9 mouse cellular contexts compared by ENCODE assay signal in the genomic region with DNA sequence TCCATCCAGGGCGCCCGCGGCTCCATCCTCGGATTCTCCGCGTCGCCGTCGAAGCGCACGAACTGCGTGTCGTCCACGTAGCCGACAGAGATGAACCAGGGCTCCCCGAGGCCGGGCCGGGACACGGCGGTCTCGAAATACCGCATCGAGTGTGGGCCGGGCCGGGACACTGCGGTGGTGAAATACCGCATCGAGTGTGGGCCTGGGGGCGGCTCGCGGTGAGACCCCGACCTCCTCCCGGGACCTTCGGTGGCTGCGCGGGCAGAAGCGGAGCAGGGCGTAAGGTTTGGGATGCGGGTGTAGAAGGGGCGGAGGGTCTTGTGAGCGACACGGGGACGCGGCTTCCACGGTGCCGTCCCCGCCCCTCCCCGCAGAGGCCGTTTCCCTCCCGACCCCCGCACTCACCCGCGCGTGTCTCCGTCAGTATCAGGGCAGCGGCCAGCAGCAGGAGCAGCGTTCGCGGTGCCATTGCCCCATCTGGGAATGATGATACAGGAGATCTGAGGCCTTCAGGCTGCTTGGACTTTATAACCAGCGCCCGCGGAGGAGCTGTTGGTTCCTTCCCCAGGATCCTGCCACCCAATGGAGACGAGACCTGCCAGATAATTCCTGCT. TPM values are rescaled to one million over a fixed set of nuclear protein-coding genes. Genes with fewer than 3 reads are reported as not detected.
DNase-seq lines count a peak whose midpoint lies in the region; ATAC-seq lines count a peak whose summit lies in the region.
"Had no signal": no experiment of that assay in that cellular context is flagged by ENCODE, and none has a peak within 500 bp of the region (broad histone marks: within the 10 kb centered on the region; RNA-seq: fewer than 3 reads in every experiment).

A gene (minus strand): TSS at position 499 of the 614 bp plus-strand sequence.

- no peak within 1 kb of the TSS for H3K27ac ChIP-seq in heart, embryonic 14.5 days (replicated peaks in 1 of 2; ENCODE audit: control insufficient read depth in 1 of 2, insufficient read depth in 1 of 2, low read depth in 2 of 2, low read length in 2 of 2)
- no peak within 1 kb of the TSS for H3K27ac ChIP-seq in embryonic facial prominence, embryonic 11.5 days (replicated peaks; ENCODE audit: low read depth, low read length)
- no peak within 1 kb of the TSS for H3K27ac ChIP-seq in kidney, embryonic 16.5 days (ENCODE audit: low read length)
- H3K27ac ChIP-seq in midbrain, embryonic 16.5 days (ENCODE audit: low read length), result no peak within 1 kb of the TSS

- no peaks in the 10 kb centered on the region for H3K36me3 ChIP-seq in heart, embryonic 14.5 days (ENCODE audit: control insufficient read depth, insufficient read depth, low read length)
- H3K36me3 ChIP-seq in embryonic facial prominence, embryonic 11.5 days (replicated peaks; ENCODE audit: control insufficient read depth, insufficient read depth, low read depth, low read length), result no peaks in the 10 kb centered on the region
- H3K36me3 ChIP-seq in kidney, embryonic 16.5 days (ENCODE audit: insufficient read depth, low read length), result no peaks in the 10 kb centered on the region
- no peaks in the 10 kb centered on the region for H3K36me3 ChIP-seq in midbrain, embryonic 16.5 days (ENCODE audit: control insufficient read depth, insufficient read depth, low read length)

- H3K4me3 ChIP-seq in heart, embryonic 14.5 days (ENCODE audit: control insufficient read depth in 1 of 2, insufficient read depth in 1 of 2, low read depth in 1 of 2, low read length in 2 of 2), result peak within 1 kb of the TSS; percentile 25 to 44
- H3K4me3 ChIP-seq in embryonic facial prominence, embryonic 11.5 days (ENCODE audit: low read depth, low read length), result peak within 1 kb of the TSS; percentile 15; the same call in 1 of the 2 replicates
- peak within 1 kb of the TSS; percentile 44 for H3K4me3 ChIP-seq in kidney, embryonic 16.5 days (ENCODE audit: low read length)
- H3K4me3 ChIP-seq in midbrain, embryonic 16.5 days (ENCODE audit: low read depth, low read length), result peak within 1 kb of the TSS; percentile 12
- H3K4me3 ChIP-seq: erythroblast, embryonic 14.5 days had no signal

- ATAC-seq in heart, embryonic 14.5 days (ENCODE audit: insufficient number of reproducible peaks, insufficient read depth, low FRiP score, low read depth), result no peak
- no peak for ATAC-seq in embryonic facial prominence, embryonic 11.5 days (replicated peaks; ENCODE audit: insufficient number of reproducible peaks, low FRiP score, low TSS enrichment, low read depth)
- no peak for ATAC-seq in kidney, embryonic 16.5 days (ENCODE audit: low FRiP score, low TSS enrichment)
- no peak for ATAC-seq in midbrain, embryonic 16.5 days
- ATAC-seq in megakaryocyte-erythroid progenitor cell, adult 5-6 weeks (replicated peaks; ENCODE audit: low FRiP score, low TSS enrichment, poor library complexity, severe bottlenecking), result no peak

- WGBS in heart, embryonic 14.5 days, result 2% methylated on average over 63 of the region's 63 CpGs
- WGBS in embryonic facial prominence, embryonic 11.5 days, result 1% methylated on average over 62 of the region's 63 CpGs
- WGBS in kidney, embryonic 16.5 days, result 2% methylated on average over 63 of the region's 63 CpGs
- 2% methylated on average over 50 of the region's 63 CpGs for WGBS in midbrain, embryonic 16.5 days

- peaks cover 62% of the 10 kb centered on the region for H3K27me3 ChIP-seq in heart, embryonic 14.5 days (ENCODE audit: control insufficient read depth, insufficient read depth, low read length)
- peaks cover 48% of the 10 kb centered on the region for H3K27me3 ChIP-seq in embryonic facial prominence, embryonic 11.5 days (ENCODE audit: control insufficient read depth, insufficient read depth, low read length)
- H3K27me3 ChIP-seq in kidney, embryonic 16.5 days (ENCODE audit: insufficient read depth, low read length), result peaks cover 63% of the 10 kb centered on the region
- peaks cover 61% of the 10 kb centered on the region for H3K27me3 ChIP-seq in midbrain, embryonic 16.5 days (ENCODE audit: control insufficient read depth, insufficient read depth, low read depth, low read length)

- no peaks in the 10 kb centered on the region; a peak in 1 of 4 replicates for H3K4me1 ChIP-seq in heart, embryonic 14.5 days (ENCODE audit: control insufficient read depth in 2 of 2, insufficient read depth in 2 of 2, low read length in 2 of 2)
- H3K4me1 ChIP-seq in embryonic facial prominence, embryonic 11.5 days (ENCODE audit: control insufficient read depth, insufficient read depth, low read length), result no peaks in the 10 kb centered on the region
- peaks cover 6% of the 10 kb centered on the region; the same call in 1 of the 2 replicates for H3K4me1 ChIP-seq in kidney, embryonic 16.5 days (ENCODE audit: insufficient read depth, low read length)
- no peaks in the 10 kb centered on the region for H3K4me1 ChIP-seq in midbrain, embryonic 16.5 days (ENCODE audit: control insufficient read depth, insufficient read depth, low read length)

- DNase-seq in heart, postnatal 10 days, result no peak
- DNase-seq in embryonic facial prominence, embryonic 11.5 days (ENCODE audit: low spot score), result no peak
- no peak for DNase-seq in urinary bladder, postnatal 36 days (ENCODE audit: low spot score in 2 of 2)
- no peak for DNase-seq in ovary, postnatal 36 days (ENCODE audit: low spot score)

- peak within 1 kb of the TSS; percentile 67 for H3K4me2 ChIP-seq in heart, embryonic 14.5 days (ENCODE audit: low read length)
- H3K4me2 ChIP-seq in embryonic facial prominence, embryonic 11.5 days (ENCODE audit: low read depth, low read length), result peak within 1 kb of the TSS; percentile 27; the same call in 1 of the 2 replicates
- peak within 1 kb of the TSS; percentile 55 for H3K4me2 ChIP-seq in kidney, embryonic 16.5 days (replicated peaks; ENCODE audit: low read depth, low read length)
- peak within 1 kb of the TSS; percentile 25 for H3K4me2 ChIP-seq in midbrain, embryonic 16.5 days (ENCODE audit: low read length)

- no peak within 1 kb of the TSS for H3K9ac ChIP-seq in heart, embryonic 14.5 days (ENCODE audit: low read length)
- H3K9ac ChIP-seq in embryonic facial prominence, embryonic 11.5 days (replicated peaks; ENCODE audit: low read length), result no peak within 1 kb of the TSS
- H3K9ac ChIP-seq in kidney, embryonic 16.5 days (replicated peaks; ENCODE audit: low read length), result no peak within 1 kb of the TSS
- no peak within 1 kb of the TSS for H3K9ac ChIP-seq in midbrain, embryonic 16.5 days (ENCODE audit: low read depth, low read length)

- intact Hi-C loops in heart, postnatal 10 days (cut with DNase I), result no loop called here

- no peaks in the 10 kb centered on the region for H3K9me3 ChIP-seq in heart, embryonic 14.5 days (ENCODE audit: control insufficient read depth, low read length)
- H3K9me3 ChIP-seq in embryonic facial prominence, embryonic 11.5 days (replicated peaks; ENCODE audit: control insufficient read depth, low read length), result no peaks in the 10 kb centered on the region
- no peaks in the 10 kb centered on the region for H3K9me3 ChIP-seq in kidney, embryonic 16.5 days (ENCODE audit: low read length)
- H3K9me3 ChIP-seq in midbrain, embryonic 16.5 days (replicated peaks; ENCODE audit: control insufficient read depth, low read length, poor library complexity, severe bottlenecking), result 0 out of 2 replicates have a peak, but pooled peaks cover 3% of the 10 kb centered on the region

RNA-seq across cellular contexts. Expression of the gene that starts here (rescaled TPM):
- polyA plus RNA-seq in heart, embryonic 14.5 days (2014; fragmentation: Nextera tagmentation; extraction: Ambion mirVana), result not detected in 2 replicates
- total RNA-seq in heart, postnatal 10 days (2021), result under 1 TPM in 1 of 2 experiments, not detected in 1; 0.24 TPM
- not detected in 2 replicates for polyA plus RNA-seq in embryonic facial prominence, embryonic 11.5 days (2014; fragmentation: Nextera tagmentation; extraction: Ambion mirVana)
- 0.56 TPM in 1 of 2 replicates, not detected in the other for polyA plus RNA-seq in kidney, embryonic 16.5 days (2015; fragmentation: Nextera tagmentation; extraction: Ambion mirVana)
- not detected in 2 replicates for polyA plus RNA-seq in midbrain, embryonic 16.5 days (2015; fragmentation: Nextera tagmentation; extraction: Ambion mirVana)
- total RNA-seq in megakaryocyte-erythroid progenitor cell, adult 5-6 weeks (2014; fragmentation: Nextera tagmentation), result not detected in 2 replicates
- total RNA-seq in megakaryocyte-erythroid progenitor cell, adult 5-6 weeks (2017), result not detected in 2 replicates
- polyA plus RNA-seq: erythroblast, embryonic 14.5 days had no signal
